In the genomic region with DNA sequence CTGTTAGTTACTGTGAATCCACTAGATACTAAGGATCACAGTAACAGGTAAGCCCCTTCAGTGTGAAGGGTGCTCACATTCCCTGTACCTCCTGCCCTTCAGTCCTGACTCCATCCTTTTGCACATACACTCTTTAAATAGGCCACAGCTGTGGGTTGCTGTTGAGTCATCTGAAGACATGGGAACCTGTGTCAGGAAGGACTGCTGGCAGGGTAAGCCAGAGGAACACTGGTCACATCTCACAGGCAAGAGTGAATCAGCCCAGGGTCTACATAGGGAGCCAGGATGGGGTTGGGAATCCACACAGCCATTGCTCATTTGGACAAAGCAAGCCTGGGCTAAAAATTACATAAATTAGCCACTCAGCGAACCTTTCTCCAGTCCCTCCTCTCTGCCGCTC, we compare ENCODE assay signal across 16 mouse cellular contexts.
"Had no signal": no experiment of that assay in that cellular context is flagged by ENCODE, and none has a peak within 500 bp of the region (broad histone marks: within the 10 kb centered on the region; RNA-seq: fewer than 3 reads in every experiment).

No protein-coding gene starts in this region.

- H3K4me1 ChIP-seq: liver, embryonic 13.5 days; midbrain, embryonic 10.5 days; midbrain, embryonic 13.5 days; neural tube, embryonic 13.5 days; stomach, embryonic 15.5 days had no signal

- DNase-seq: kidney, adult 18-20 months; kidney, adult 9 months; kidney, postnatal 25 days; liver, embryonic 13.5 days; lung, adult 2 months; lung, postnatal 14 days; lung, postnatal 4 days; right cerebral cortex, postnatal 25 days; spleen, adult 18-20 months; thymus, postnatal 25 days had no signal

- H3K4me3 ChIP-seq: liver, embryonic 13.5 days; midbrain, embryonic 10.5 days; midbrain, embryonic 13.5 days; myocyte; neural tube, embryonic 13.5 days; stomach, embryonic 15.5 days had no signal

- H3K27ac ChIP-seq: kidney, postnatal 0 days; liver, embryonic 13.5 days; midbrain, embryonic 10.5 days; midbrain, embryonic 13.5 days; neural tube, embryonic 13.5 days; stomach, embryonic 15.5 days had no signal
